Mouse (Mus musculus) cerebellum, postnatal 14 days (tissue): ENCODE data around the gene Tmem62.
"Not testable (repeated sequence)": the region's sequence is repeated elsewhere in the genome, so short reads cannot be mapped to it uniquely, and the experiment has no call there.

ENCODE experiments used
- DNase-seq, 2 experiments: peaks; one replicate each; pipeline ENCODE4 v3.0.0; 2021; ENCODE audit warnings: mixed read lengths in 2 of 2

Tmem62 gene

DNA sequence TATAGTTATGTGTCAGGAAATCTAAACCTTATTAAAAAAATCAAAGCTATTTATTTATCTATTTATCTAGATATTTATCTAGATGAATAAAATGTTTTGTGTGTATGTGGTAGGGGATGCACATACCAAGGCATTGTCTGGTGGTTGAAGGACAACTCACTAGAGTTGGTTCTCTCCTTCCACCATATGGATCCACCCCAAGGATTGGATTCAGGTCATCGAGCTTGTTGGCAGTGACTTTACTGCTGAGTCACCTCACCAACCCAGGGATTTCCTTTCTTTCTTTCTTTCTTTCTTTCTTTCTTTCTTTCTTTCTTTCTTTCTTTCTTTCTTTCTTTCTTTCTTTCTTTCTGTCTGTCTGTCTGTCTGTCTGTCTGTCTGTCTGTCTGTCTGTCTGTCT is 19.8 kb downstream of the Tmem62 start:
- DNase-seq: peak in 1 of 2 experiments; percentile 50

DNA sequence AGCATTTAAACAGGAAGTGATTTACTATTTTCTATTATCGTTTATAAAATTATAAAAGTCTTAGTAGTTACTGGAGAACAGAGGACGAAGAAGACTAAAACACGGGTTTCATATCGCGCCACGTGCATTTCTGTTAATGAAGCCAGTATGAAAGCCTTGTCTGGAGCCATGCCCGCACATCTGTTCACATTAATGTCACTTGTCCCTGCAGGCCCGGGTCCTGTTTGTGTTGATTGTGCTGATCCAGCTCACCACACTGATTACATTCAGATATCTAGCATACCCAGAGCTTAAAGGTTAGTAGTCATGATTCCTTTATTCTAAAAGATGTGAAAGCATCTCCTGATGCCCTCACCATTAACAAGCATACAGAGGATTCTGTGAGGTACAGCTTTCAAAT is 22.0 kb downstream of the Tmem62 start:
- DNase-seq: no peak

DNA sequence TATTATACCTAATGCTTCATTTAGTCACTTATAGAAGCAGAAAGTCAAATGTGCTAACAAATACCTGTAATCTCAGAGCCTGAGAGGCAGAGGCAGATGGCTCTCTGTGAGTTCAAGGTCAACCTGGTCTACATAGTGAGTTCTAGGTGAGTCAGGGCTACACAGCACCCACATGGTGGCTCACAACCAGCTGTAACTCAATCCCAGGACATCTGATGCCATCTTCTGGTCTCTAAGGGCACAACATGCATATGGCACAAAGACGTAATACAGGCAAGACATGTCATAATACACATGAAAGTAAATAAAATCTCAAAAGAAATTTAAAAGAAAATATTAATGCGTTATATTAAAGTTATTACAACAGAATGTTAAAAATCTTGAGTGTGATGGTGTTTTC is 26.8 kb downstream of the Tmem62 start:
- DNase-seq: peak; percentile 40 to 43

DNA sequence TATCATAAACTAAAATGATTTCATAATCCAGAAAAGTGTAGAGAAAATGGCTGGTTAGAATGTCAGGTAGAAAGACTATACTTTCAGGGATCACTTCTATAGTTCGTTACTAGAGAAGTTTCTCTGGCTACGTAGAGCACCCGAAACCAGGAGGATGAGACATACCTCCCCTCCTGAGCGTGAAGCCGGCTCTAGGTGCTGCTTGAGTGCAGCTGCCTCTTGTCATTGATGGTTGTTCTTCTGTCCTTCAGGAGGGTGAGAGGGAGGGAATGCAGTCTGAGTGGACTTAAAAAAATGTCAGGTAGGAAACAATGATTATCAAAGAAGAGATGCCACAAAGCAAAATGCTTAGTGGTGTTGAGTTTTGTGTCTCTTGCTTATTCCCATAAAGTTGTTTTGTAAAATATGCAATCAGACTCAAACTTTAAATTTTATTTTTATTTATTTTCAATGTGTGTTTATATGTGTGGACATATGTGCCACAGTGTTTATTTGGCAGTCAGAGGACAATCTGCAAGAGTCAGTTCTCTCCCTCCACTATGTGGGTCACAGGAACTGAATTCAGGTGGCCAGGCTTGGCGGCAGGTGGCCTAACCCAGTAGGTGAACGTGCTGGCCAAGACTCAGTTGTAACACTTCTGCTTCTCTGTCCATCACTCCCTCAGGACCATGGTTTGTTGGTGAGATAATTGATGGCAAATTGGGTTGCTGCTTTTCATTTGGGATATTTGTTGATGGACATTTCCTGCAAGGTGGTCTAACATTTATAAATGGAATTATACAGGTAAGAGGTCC is 27.4 kb downstream of the Tmem62 start:
- DNase-seq: peak; percentile 76 to 84

DNA sequence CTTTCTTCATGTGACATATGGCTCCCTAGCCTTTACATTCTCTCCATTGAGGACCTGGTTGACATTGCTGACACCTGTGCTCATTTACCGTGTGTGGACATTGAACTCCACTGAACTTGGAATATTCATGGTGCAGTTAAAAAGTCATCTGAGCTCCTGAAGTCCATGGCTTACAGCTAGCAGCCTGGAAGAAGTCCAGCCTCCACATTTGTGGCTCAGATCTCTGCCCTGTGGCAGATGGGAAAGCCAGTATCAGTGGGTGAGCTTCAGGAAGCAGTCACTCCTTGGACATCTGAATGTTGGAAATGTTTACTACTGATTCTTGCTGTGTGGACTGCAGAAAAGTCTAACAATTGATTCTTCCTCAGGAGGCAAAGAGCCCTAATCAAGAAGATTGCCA is 30.2 kb downstream of the Tmem62 start:
- peak; percentile 80 to 88 for DNase-seq

DNA sequence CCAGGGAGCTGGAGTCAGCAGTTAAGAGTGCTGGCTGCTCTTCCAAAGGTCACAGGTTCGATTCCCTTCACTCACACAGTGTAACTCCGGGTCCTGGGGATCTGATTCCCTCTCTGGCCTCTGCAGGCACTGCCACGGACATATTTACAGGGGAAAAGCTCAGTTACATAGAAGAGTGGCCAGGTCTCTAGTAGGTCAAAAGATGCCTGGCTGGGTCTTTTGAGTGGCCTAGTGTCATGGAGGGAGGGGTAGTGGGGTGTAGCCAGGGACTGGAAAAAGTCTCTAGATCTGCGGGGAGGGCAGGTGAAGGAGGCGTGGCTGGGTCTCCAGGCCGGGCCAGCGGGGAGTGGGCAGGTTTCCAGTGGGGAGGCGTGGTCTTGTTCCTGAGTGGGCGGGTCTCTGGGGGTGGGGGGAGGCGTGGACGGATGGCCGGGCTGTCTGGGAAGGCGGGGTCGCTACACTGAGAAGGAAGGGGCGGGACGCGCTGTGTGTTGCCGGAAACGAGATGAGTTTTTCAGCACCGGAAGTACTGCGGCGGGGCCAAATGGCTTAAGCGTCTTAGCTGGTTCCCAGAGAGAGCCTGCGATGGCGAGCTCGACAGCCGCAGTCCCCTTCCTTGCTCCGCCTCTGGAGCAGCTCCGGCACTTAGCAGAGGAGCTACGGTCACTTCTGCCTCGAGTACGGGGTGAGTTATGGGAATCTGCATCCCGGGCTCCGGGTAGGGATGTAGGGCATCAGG is 31.3 kb downstream of the Tmem62 start, which contains the start of gene Ccndbp1:
Ccndbp1 (plus strand) TSS at position 479 of the 739 bp plus-strand sequence.
- peak; percentile 92 to 94 for DNase-seq

DNA sequence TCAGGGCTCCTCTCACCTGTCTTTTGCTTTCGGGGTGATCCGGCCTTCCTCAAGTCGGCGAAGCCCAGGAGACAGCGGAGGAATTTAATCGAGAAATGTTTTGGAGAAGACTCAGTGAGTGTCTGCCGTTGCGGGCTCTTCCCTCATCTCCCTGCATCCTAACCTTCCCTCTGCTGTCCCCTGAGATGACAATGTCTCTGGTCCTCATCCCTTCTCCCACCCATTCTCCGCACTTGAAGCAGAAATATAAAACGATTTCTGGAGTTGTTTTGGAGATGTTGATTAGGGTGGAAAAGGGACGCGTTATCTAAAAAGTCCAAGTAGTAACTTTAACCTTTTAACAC is 31.8 kb downstream of the Tmem62 start:
- DNase-seq: no peak

DNA sequence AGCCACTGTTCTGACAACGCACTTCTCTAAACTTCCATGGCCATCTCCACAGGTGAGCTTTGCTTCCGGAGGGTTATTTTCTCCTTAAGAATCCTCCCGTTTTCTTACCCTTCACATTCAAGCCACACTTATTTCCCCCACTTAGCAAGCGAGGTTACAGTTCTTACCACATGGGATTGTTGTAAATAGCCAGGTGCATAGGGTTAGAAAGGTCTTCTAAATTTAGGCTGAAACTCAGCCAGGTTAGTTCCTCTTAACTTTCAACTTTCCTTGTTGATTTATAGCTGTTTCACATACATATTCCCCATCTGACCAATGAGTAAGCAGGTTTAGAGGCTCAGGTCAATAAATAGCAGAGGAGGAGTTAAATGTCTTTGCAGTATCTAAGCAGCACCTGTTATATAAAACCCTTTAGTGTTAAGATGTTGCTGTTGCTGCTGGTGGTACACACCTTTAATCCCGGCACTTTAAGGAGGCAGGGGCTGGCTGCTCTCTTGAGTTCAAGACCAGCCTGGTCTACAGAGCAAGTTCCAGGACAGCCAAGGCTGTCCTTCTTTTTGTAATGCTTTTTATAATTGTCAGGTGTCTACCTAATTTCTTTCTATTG is 32.4 kb downstream of the Tmem62 start:
- DNase-seq: no peak

DNA sequence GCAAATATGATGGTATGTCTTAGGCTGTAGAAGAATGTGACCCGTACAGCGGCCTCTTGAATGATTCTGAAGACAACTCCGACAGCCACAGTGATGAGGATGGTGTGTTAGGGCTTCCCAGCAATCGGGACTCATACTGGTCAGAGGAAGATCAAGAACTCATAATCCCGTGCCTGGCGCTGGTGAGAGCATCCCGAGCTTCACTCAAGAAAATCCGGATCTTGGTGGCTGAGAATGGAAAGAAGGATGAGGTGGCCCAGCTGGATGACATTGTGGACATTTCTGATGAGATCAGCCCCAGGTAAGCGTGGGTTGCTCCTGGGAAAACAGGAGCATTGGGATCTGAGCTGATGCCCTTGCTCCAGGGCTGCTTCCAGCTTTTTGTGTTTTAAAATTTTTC is 35.9 kb downstream of the Tmem62 start:
- DNase-seq: no peak

DNA sequence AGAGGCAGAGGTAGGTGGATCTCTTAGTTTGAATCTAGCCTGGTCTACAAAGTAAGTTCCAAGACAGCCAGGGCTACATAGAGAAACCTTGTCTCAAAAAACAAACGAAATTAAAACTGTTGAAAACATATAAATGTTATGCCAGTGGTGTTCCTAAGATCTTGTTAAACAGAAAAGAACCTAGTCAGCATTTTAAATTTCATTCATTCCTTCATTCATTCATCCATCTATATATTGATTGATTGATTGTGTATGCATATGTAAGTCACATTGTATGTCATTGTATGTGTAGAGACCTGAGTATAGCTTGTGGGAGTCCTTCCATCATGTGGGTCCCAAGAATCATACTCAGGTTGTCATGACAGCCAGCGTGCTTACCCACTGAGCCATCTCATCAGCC is 38.7 kb downstream of the Tmem62 start:
- DNase-seq: no peak

DNA sequence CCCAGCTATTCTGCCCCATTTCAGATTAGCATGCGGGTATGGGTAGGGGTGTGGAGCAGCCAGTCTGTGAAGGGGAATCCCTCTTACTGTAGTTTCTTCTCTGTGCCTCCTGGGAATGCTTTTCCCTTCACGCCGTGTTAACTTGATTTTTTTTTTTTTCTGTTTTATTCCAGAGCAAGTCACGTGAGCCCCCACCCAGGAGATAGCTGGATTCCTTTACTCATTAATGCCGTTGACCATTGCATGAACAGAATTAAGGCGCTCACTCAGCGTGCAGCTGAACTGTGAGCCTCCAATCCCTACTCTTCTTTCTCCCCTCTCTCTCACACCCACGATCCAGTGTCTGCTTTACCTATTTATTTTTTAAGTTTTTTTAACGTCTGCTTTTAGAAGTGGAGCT is 39.4 kb downstream of the Tmem62 start:
- no peak for DNase-seq

DNA sequence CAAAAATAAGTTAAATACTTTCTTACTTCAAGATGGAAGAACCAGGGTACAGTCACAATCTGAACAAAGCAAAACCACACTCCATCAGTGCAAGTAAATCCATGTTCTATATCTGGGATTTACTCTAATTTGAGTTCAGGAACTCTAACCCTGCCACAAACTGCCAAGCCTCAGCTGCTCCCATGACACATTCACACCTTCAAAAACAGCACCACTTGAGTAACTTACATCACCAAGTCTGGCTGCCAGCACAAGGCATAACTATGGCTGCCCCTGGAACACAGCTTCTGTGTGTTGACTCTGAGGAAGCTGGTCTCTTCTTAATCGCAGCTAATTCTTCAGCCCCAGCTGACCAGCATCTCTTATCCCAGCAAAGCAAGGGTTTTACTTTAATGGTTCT is 40.3 kb downstream of the Tmem62 start:
- no peak for DNase-seq

DNA sequence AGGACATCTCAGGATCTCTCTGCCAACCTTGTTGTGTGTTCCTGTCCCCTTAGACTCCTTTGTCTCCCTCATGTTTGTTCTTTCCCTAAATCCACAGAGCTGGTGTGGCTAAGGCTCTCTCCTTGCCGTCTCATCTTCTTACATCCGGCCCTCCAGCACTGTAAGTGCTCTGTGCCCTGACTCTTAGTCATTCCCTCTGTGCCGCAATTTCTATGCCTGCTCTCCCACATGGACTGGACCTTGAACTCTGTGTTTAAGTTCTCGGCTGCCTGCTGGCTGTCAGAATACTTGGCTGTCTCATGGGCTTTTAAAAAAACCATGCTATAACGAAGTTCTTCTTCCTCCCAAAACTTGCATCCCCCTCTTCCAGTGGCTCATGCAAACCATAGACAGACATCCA is 46.1 kb downstream of the Tmem62 start:
- DNase-seq: no peak

DNA sequence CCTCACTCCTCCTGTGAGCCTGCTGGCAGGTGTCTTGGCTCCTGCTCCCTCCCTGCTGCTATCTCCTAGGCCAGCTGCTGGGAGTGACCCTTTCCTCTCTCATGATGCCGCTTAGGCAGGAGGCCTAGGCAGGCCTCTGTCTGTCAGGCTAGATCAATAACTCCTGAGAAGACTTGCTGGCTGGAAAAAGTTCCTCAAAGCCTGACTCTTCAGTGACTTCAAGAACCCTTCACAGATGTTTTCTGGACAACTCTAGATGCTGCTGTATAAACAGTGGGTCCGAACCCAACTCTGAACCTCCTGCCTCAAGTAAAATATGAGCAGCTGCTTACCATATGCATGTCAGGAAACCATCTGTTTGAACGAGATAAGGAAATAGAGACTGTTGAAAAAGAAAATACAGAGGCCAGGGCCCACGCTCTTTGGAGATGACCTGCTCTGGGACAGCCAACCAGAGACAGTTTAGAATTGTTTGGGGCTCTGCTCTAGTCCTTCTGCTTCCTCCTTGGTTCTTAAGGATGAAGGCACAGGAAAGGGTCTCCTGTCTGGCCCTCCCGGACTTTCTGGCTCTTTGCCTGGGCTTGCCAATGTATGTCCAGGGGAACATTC is 60.0 kb downstream of the Tmem62 start, which contains the start of gene Epb42:
Epb42 (minus strand) TSS at position 340 of the 609 bp plus-strand sequence.
- no peak for DNase-seq

DNA sequence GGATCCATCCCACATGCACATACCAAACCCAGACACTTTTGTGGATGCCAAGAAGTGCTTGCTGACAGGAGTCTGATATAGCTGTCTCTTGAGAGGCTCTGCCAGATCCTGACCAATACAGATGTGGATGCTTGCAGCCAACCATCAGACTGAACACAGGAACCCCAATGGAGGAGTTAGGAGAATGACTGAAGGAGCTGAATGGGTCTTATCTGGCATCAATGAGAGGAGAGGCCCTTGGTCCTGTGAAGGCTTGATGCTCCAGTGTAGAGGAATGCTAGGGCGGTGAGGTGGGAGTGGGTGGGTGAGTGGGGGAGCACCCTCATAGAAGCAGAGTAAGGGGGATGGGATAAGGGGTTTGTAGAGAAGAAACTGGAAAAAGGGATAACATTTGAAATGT is 62.0 kb downstream of the Tmem62 start:
- DNase-seq: not testable (repeated sequence)

DNA sequence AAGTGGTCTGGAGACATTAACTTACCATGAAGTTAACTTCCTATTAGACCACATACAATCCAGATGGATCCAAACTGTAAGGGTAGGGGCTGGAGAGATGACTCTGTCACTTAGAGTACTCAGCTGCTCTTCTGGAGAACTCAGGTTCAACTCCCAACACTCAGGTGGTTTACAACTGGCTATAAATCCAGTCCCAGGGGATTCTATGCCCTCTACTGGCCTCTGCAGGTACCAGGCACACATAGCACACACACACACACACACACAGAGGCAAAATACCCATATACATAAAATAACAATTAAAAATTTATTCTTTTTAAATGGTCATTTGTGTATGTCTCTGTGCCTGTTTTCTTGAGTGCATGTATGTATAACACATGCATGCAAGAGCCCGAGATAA is 62.6 kb downstream of the Tmem62 start:
- DNase-seq: no peak

DNA sequence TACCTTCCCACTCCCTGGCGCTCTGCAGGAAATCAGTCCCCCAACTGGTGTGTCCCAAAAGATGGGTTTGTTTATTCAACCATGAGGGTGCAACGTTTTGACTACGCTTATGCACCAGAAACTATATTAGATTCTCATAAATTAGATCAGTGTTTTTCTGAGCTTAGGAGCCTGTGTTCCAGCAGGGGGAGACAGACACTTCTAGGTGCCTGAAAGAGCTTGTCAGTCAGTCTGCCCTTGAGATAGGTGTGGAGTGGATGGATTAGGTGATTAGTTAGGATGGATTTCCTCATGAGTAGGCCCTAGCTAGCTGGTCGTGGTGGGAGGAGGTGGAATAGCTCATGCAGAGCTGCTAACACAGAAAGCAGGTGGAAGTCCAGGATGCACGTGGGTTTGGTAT is 64.3 kb downstream of the Tmem62 start:
- peak; percentile 68 to 69 for DNase-seq

DNA sequence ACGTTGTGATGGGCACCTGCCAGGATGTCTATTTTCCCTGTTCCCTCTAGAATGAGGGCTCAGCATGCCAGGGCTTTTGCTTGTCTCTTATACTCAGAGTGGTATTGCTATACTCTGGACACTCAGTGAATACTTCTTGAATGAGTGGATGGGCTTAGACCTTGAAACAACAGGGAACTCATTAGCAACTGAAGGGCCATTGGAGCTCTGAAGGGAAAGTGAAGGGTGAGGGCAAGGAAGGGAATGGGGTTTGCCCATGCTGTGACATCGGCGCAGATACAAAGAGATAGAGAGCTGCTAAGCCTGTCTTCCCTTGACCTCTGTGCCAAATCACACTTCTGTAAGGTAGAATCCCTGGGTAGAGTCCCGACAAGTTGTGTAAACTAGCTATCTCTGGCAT is 68.8 kb downstream of the Tmem62 start:
- no peak for DNase-seq

DNA sequence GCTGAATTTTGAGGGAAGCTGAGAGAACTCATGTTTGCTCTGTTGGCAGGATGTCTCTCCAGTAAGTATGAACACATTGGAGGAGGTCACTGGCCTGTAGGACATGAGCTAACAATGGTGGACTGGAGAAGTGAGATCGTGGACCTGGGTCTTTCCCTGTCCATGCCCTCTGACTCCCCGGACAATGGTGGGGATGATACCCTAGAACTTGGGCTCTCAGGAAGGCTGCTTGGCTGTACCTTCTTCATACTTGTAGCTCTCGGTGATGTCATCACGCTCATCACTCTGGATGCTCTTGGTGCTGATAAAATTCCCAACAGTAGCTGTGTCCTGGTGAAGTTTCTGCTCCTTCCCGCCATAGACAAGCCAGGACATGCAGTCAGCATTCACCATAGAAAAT is 75.4 kb downstream of the Tmem62 start:
- no peak for DNase-seq

DNA sequence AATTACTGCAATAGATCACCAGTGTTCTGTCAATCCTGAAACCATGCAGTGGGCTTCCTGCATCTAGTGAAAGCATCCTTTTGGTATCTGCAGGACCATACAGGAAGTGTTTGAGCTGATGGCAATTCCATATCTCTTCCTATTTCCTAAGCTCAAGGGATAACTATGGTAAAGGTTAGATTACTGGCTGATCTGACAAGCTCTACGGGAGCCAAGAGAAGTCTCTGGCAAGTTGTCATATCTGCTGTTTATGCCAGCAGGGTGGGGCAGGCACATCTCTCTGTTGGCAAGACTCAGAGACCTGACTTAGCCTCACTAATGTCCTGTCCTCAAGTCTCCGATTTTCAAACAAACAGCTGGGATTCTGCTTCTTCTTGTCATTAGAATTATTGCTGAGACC is 77.2 kb downstream of the Tmem62 start:
- DNase-seq: peak; percentile 12 to 35

DNA sequence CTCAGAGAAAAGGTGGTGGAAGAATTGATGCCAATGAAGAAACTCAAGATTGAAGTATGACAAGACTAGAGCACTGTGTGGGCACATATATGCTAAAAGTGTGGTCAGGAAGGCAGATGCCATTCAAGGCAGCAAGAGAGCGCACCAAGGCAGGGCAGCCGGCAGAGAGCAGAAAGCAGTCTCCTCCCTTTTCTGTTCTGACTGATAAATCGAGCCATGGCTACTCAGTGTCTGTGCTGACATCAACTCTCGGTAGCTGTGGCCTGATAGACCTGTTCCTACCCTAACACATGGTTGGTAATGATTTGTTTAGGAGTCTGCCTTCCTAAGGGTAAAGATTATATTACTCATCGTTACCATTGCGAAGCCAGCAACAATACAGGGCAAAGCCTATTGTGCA is 79.1 kb downstream of the Tmem62 start:
- no peak for DNase-seq
